Mouse (Mus musculus): Measurements from ENCODE around the gene Rasgef1c. TPM values are rescaled to one million over a fixed set of nuclear protein-coding genes. Genes with fewer than 3 reads are reported as not detected.
A peak's percentile ranks its signal among the peaks of the same experiment; 100 is the strongest.

The Rasgef1c gene
- total RNA-seq, 1 experiment from 2014 or later, result 0.59 TPM

- ATAC-seq (replicated peaks; ENCODE audit: low read depth, poor library complexity, severe bottlenecking), result no peak
Measured at GRCm38 (mm10) chr11:50017511-50017910, 115.9 kb downstream of the Rasgef1c start.

- peak; percentile 92 for ATAC-seq (replicated peaks; ENCODE audit: low read depth, poor library complexity, severe bottlenecking)
Measured at GRCm38 (mm10) chr11:50018848-50019247, 117.2 kb downstream of the Rasgef1c start.

DNA sequence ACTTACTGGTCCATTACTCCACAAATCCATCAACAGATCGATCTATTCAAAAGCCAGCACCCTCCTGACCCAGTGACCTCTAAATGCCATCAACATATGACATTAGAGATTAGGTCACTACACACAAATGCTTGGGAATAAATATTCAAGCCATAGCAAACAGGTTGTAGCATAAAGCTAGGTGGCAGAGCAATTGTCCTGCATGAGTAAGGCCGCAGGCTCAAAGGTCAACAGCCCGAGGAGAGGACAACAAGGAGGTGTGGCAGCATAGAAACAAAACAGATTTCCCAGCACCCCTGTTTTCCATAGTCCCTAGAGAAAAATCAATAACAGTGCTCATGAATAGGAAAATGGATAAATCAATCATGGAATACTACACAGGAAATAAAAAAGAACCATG is 120.5 kb downstream of the Rasgef1c start:
- ATAC-seq (replicated peaks; ENCODE audit: low read depth, poor library complexity, severe bottlenecking), result no peak

- no peak for ATAC-seq (replicated peaks; ENCODE audit: low read depth, poor library complexity, severe bottlenecking)
Measured at GRCm38 (mm10) chr11:50024445-50024832, 122.8 kb downstream of the Rasgef1c start.

- ATAC-seq (replicated peaks; ENCODE audit: low read depth, poor library complexity, severe bottlenecking), result peak; percentile 56
Measured at GRCm38 (mm10) chr11:50024833-50025720, 123.4 kb downstream of the Rasgef1c start, which contains the start of gene Rnf130. Gene Rnf130, plus strand, starts transcription at chr11:50025346.

GRCm38 (mm10) chr11:50025721-50026520 is 124.3 kb downstream of the Rasgef1c start:
- ATAC-seq (replicated peaks; ENCODE audit: low read depth, poor library complexity, severe bottlenecking), result no peak

DNA sequence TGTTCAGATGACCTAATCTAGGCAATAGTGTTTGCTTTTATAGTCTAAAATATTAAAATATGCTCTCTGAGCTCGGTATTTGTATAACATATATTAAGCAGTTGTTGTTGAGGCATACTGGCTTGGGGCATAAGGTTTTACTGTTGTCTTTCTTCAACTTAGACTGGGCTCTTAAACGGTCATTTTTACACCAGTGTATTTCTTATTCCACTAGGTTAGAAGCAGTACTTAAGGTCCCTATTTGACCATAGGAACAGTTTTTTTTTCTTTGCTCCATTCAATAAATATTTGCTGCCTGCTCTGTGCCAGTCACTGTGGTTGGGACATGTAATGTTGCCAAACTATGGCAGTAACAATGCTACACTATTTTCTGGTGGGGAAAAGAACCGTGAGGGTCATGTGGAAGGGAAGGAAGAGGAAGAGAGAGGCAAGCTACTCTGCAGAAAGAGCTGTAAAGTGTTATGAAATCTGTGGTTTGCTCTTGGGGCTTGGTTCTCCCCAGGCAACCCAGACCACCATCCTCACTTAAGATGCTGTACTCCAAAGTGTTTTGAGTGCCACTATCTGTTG is 125.0 kb downstream of the Rasgef1c start:
- peak; percentile 71 for ATAC-seq (replicated peaks; ENCODE audit: low read depth, poor library complexity, severe bottlenecking)

- no peak for ATAC-seq (replicated peaks; ENCODE audit: low read depth, poor library complexity, severe bottlenecking)
Measured at GRCm38 (mm10) chr11:50028416-50028815, 126.8 kb downstream of the Rasgef1c start.

Other genes starting within 250 kb of the Rasgef1c start
- gene Scgb3a1, start 238.2 kb upstream of the Rasgef1c start, total RNA-seq (2017), result not detected in 2 replicates
- 96.7 and 119 TPM in 2 replicates for gene Cnot6, start 189.1 kb upstream of the Rasgef1c start, total RNA-seq (2017)
- gene Gfpt2, start 107.7 kb upstream of the Rasgef1c start, total RNA-seq (2017), result 0.97 and 2.5 TPM in 2 replicates
- 51.6 and 60.3 TPM in 2 replicates for gene Mapk9, start 55.1 kb upstream of the Rasgef1c start, total RNA-seq (2017)
- 226 and 240 TPM in 2 replicates for gene Rnf130, start 123.5 kb downstream of the Rasgef1c start, total RNA-seq (2017)
- 55.6 and 56.0 TPM in 2 replicates for gene Tbc1d9b, start 229.6 kb downstream of the Rasgef1c start, total RNA-seq (2017)